Mouse (Mus musculus) bone marrow macrophage, adult 2 months (primary cell): Measurements from ENCODE around the gene G6pc. TPM values are rescaled to one million over a fixed set of nuclear protein-coding genes. Genes with fewer than 3 reads are reported as not detected.

Experiments
- H3K27ac ChIP-seq: 2 replicates; pipeline ENCODE4 v1.5.1; 2012; ENCODE audit warnings: low read depth, low read length; ENCODE audit not compliant: insufficient read depth
- H3K4me1 ChIP-seq: 2 replicates; pipeline ENCODE4 v1.6.1; 2012; ENCODE audit warnings: low read length; ENCODE audit not compliant: control insufficient read depth, insufficient read depth
- H3K4me3 ChIP-seq: 2 replicates; pipeline ENCODE4 v1.5.1; 2012; ENCODE audit warnings: mild to moderate bottlenecking, low read length, moderate library complexity; ENCODE audit not compliant: insufficient read depth
- CTCF ChIP-seq: IDR thresholded peaks from 2 replicates; pipeline ENCODE4 v1.5.1; 2012; ENCODE audit warnings: low read depth, mild to moderate bottlenecking, low read length, moderate library complexity
- POLR2A ChIP-seq: IDR thresholded peaks from 2 replicates; pipeline ENCODE4 v1.6.1; 2012; ENCODE audit warnings: mild to moderate bottlenecking, low read depth, low read length, borderline replicate concordance
- polyA plus RNA-seq: library from polyadenylated mRNA; stranded (reverse); fragments of >200 nt; gene quantifications from 2 replicates; pipeline ENCODE4 v1.2.4, GENCODE M21; 2012; ENCODE audit not compliant: missing spikeins, insufficient read depth, insufficient read length

G6pc gene
- polyA plus RNA-seq, 1 experiment = not detected

- TF ChIP-seq CTCF (no peak), POLR2A (no peak)
- Histone ChIP-seq H3K27ac (no peak overlapping the region), H3K4me1 (peaks cover 15% of the 10 kb centered on the region), H3K4me3 (no peak overlapping the region)
Measured at GRCm38 (mm10) chr11:101334023-101334422, 33.3 kb upstream of the G6pc start.

- H3K4me3 ChIP-seq = no peak overlapping the region
- H3K4me1 ChIP-seq = peaks cover 15% of the 10 kb centered on the region
- no peak overlapping the region for H3K27ac ChIP-seq
- TF ChIP-seq POLR2A (no peak), CTCF (no peak)
Measured at GRCm38 (mm10) chr11:101334516-101334915, 32.8 kb upstream of the G6pc start.

- TF ChIP-seq CTCF (no peak), POLR2A (no peak)
- H3K4me1 ChIP-seq = peaks cover 15% of the 10 kb centered on the region
- H3K4me3 ChIP-seq = no peak overlapping the region
- H3K27ac ChIP-seq = no peak overlapping the region
Measured at GRCm38 (mm10) chr11:101335685-101336084, 31.7 kb upstream of the G6pc start.

GRCm38 (mm10) chr11:101338123-101338760, 29.1 kb upstream of the G6pc start:
- Histone ChIP-seq H3K4me1 (peaks cover 12% of the 10 kb centered on the region), H3K27ac (no peak overlapping the region), H3K4me3 (peak overlapping the region; percentile 24; the same call in 1 of the 2 replicates)
- no peak for TF ChIP-seq POLR2A
- no peak for TF ChIP-seq CTCF

GRCm38 (mm10) chr11:101347083-101347775, 20.1 kb upstream of the G6pc start:
- no peaks in the 10 kb centered on the region for H3K4me1 ChIP-seq
- no peak overlapping the region for H3K4me3 ChIP-seq
- TF ChIP-seq POLR2A (no peak), CTCF (no peak)
- H3K27ac ChIP-seq = no peak overlapping the region

GRCm38 (mm10) chr11:101348774-101349173, 18.6 kb upstream of the G6pc start:
- TF ChIP-seq POLR2A = no peak
- no peak for TF ChIP-seq CTCF
- no peaks in the 10 kb centered on the region for H3K4me1 ChIP-seq
- H3K4me3 ChIP-seq = no peak overlapping the region
- H3K27ac ChIP-seq = no peak overlapping the region

- Histone ChIP-seq H3K4me3 (no peak overlapping the region), H3K27ac (no peak overlapping the region), H3K4me1 (no peaks in the 10 kb centered on the region)
- no peak for TF ChIP-seq POLR2A
- no peak for TF ChIP-seq CTCF
Measured at GRCm38 (mm10) chr11:101349216-101349615, 18.1 kb upstream of the G6pc start.

- TF ChIP-seq CTCF (no peak), POLR2A (no peak)
- no peaks in the 10 kb centered on the region for H3K4me1 ChIP-seq
- no peak overlapping the region for H3K4me3 ChIP-seq
- H3K27ac ChIP-seq = no peak overlapping the region
Measured at GRCm38 (mm10) chr11:101351100-101351720, 16.2 kb upstream of the G6pc start.

GRCm38 (mm10) chr11:101351721-101352111, 15.6 kb upstream of the G6pc start:
- Histone ChIP-seq H3K27ac (no peak overlapping the region), H3K4me3 (no peak overlapping the region), H3K4me1 (no peaks in the 10 kb centered on the region)
- no peak for TF ChIP-seq CTCF
- TF ChIP-seq POLR2A = no peak

GRCm38 (mm10) chr11:101353436-101353835, 13.9 kb upstream of the G6pc start:
- Histone ChIP-seq H3K27ac (no peak overlapping the region), H3K4me1 (no peaks in the 10 kb centered on the region), H3K4me3 (no peak overlapping the region)
- TF ChIP-seq CTCF (no peak), POLR2A (no peak)
